16 mouse cellular contexts compared by ENCODE assay signal in genomic region chr5:75079564-75079963, GRCm38 (mm10). TPM values are rescaled to one million over a fixed set of nuclear protein-coding genes. Genes with fewer than 3 reads are reported as not detected.
DNase-seq lines count a peak whose midpoint lies in the region; ATAC-seq and TF ChIP-seq lines count a peak whose summit lies in the region.
"Had no signal": no experiment of that assay in that cellular context is flagged by ENCODE, and none has a peak within 500 bp of the region (broad histone marks: within the 10 kb centered on the region; RNA-seq: fewer than 3 reads in every experiment).

No protein-coding gene starts in this region.

- H3K4me1 ChIP-seq in lung, adult 2 months (ENCODE audit: control insufficient read depth, insufficient read depth, low read length) = no peaks in the 10 kb centered on the region; the same call in 1 of the 2 replicates

- peak; percentile 64; the same call in 1 of the 2 replicates for ATAC-seq in common myeloid progenitor, adult 5-6 weeks (replicated peaks; ENCODE audit: low read depth, poor library complexity, severe bottlenecking)
- 0 out of 2 replicates have a peak, but pooled peaks have one; percentile 9 for ATAC-seq in neutrophil, adult 5-6 weeks (ENCODE audit: extremely low read depth, insufficient number of reproducible peaks, low FRiP score, poor library complexity, severe bottlenecking)

- no peak overlapping the region for H3K4me3 ChIP-seq in gastrocnemius, adult 2 months
- no peak overlapping the region for H3K4me3 ChIP-seq in lung, adult 2 months (replicated peaks; ENCODE audit: extremely low read depth, low read depth, low read length)
- H3K4me3 ChIP-seq: limb, embryonic 13.5 days; myocyte had no signal

- peak; percentile 3; the same call in 1 of the 2 replicates for TF ChIP-seq CTCF in gastrocnemius, adult 2 months (IDR thresholded peaks at IDR 0.05)
- 0 out of 2 replicates have a peak, but pooled peaks have one; percentile 18 for TF ChIP-seq CTCF in lung, adult 2 months (IDR thresholded peaks at IDR 0.05; ENCODE audit: insufficient read depth, low read length)

- intact Hi-C loops in gastrocnemius, adult 2 months (cut with DNase I) = no loop called here

- TF ChIP-seq POLR2A in lung, adult 2 months (IDR thresholded peaks at IDR 0.05; ENCODE audit: borderline replicate concordance, extremely low read depth, low read depth, low read length) = no peak

- DNase-seq in gastrocnemius, adult 2 months = no peak
- no peak for DNase-seq in gastrocnemius, postnatal 4 days (ENCODE audit: low spot score in 2 of 2)
- no peak for DNase-seq in lung, adult 2 months
- no peak for DNase-seq in lung, postnatal 14 days
- DNase-seq in adrenal gland, postnatal 14 days = no peak
- DNase-seq in kidney, adult 18-20 months = no peak
- DNase-seq: heart, postnatal 14 days; kidney, adult 11 months; layer of hippocampus, adult 9-11 months; thymus, postnatal 36 days had no signal

- H3K27ac ChIP-seq in gastrocnemius, adult 2 months = no peak overlapping the region
- H3K27ac ChIP-seq: limb, embryonic 13.5 days; macrophage had no signal

- WGBS in lung, adult 2 months = 4% methylated on average over 7 of the region's 7 CpGs

RNA-seq across cellular contexts. Expression of gene Gsx2, which starts 4.2 kb away (rescaled TPM):
- not detected for total RNA-seq in gastrocnemius, adult 2 months (2021)
- total RNA-seq in gastrocnemius, postnatal 4 days (2021) = not detected
- not detected in 2 replicates for polyA plus RNA-seq in lung, adult 2 months (2012; rRNA removed)
- not detected in 2 replicates for total RNA-seq in common myeloid progenitor, adult 5-6 weeks (2017)
- not detected in 2 replicates for total RNA-seq in neutrophil, adult 5-6 weeks (2017)
- total RNA-seq in adrenal gland, postnatal 14 days (2021) = not detected in 2 replicates
- total RNA-seq: gastrocnemius, adult 8-10 months; heart, postnatal 14 days had no signal
- polyA plus RNA-seq: limb, embryonic 13.5 days; macrophage; myocyte had no signal

RNA-seq across cellular contexts. Expression of gene Chic2, which starts 35.0 kb away (rescaled TPM):
- total RNA-seq in gastrocnemius, adult 2 months (2021) = 10 to 100 TPM; 14.5 to 15.8 TPM
- 10 to 100 TPM; 29.2 to 31.2 TPM for total RNA-seq in gastrocnemius, postnatal 4 days (2021)
- polyA plus RNA-seq in lung, adult 2 months (2012; rRNA removed) = 5.0 and 10.6 TPM in 2 replicates
- 28.8 and 31.4 TPM in 2 replicates for total RNA-seq in common myeloid progenitor, adult 5-6 weeks (2017)
- total RNA-seq in neutrophil, adult 5-6 weeks (2017) = 68.6 and 88.6 TPM in 2 replicates
- total RNA-seq in adrenal gland, postnatal 14 days (2021) = 32.1 and 41.6 TPM in 2 replicates
